ENCODE assay signal across 14 mouse cellular contexts in the genomic region with DNA sequence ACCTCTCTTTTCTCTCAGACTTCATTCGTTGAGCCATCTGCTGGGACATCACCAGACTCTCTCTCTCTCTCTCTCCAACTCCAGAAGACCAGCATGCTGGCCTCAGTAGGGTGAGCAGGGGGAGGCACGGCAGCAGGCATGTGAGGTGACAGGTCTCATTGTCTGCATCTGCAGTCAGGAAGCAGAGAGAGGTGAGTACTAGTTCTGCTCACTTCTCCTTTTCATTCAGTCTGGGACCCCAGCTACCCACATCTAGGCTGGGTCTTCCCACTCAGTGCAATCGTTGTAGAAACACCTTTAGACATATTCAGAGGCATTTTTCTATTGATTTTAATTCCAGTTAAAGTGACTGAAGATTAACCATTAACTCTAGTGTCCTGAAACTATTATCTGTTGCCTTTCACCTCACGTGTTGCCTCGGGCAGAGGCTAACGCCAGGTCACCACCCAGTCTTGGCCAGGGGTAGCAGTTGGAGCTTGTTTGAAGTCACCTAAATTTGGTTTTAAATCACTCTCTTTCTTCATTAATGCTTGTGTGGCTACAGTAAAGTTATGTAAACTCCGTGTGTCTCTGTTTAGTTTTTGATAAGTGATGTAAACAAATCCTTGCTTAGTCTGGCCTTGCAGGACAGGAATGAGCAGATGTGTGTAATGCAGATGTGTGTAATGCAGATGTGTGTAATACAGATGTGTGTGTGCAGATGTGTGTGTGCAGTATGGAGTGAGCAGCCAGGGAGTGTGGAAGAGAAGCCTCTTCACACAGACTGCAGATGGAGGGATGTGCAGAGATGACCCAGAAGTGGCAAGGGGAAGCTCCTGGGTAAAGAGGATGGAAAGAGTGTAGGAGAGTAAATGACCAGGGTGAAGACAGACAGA.
"Had no signal": no experiment of that assay in that cellular context is flagged by ENCODE, and none has a peak within 500 bp of the region (broad histone marks: within the 10 kb centered on the region; RNA-seq: fewer than 3 reads in every experiment).

No protein-coding gene starts in this region.

- H3K4me3 ChIP-seq: layer of hippocampus, adult 2 months; limb, embryonic 10.5 days; midbrain, embryonic 10.5 days; midbrain, embryonic 15.5 days; neural tube, embryonic 13.5 days had no signal

- H3K4me1 ChIP-seq: midbrain, embryonic 15.5 days; neural tube, embryonic 13.5 days had no signal

- H3K27me3 ChIP-seq: midbrain, embryonic 15.5 days; neural tube, embryonic 13.5 days had no signal

- ATAC-seq: midbrain, embryonic 15.5 days had no signal

- H3K9me3 ChIP-seq: limb, embryonic 10.5 days; midbrain, embryonic 10.5 days; midbrain, embryonic 15.5 days; neural tube, embryonic 13.5 days had no signal

- H3K4me2 ChIP-seq: midbrain, embryonic 15.5 days; neural tube, embryonic 13.5 days had no signal

- H3K36me3 ChIP-seq: limb, embryonic 10.5 days; midbrain, embryonic 10.5 days; midbrain, embryonic 15.5 days; neural tube, embryonic 13.5 days had no signal

- H3K9ac ChIP-seq: liver, embryonic 14.5 days; midbrain, embryonic 15.5 days; neural tube, embryonic 13.5 days had no signal

- DNase-seq: kidney, adult 11 months; kidney, adult 9 months; kidney, postnatal 36 days; lung, adult 2 months; lung, postnatal 14 days; right cerebral cortex, postnatal 14 days; thymus, postnatal 4 days had no signal

- H3K27ac ChIP-seq: kidney, postnatal 0 days; layer of hippocampus, adult 2 months; limb, embryonic 10.5 days; liver, embryonic 14.5 days; midbrain, embryonic 10.5 days; midbrain, embryonic 15.5 days; neural tube, embryonic 13.5 days had no signal
